Mouse (Mus musculus) NIH3T3 (cell line): ENCODE measurements around the gene Zfp36l3.

Source experiments
- DNase-seq: peaks from one replicate; pipeline ENCODE4 v3.0.0-alpha.2; 2012; ENCODE audit warnings: low read depth

The Zfp36l3 gene

GRCm38 (mm10) chrX:53776276-53776675 is at the start of gene Zfp36l3:
Gene Zfp36l3, minus strand, starts transcription at chrX:53776394.
- DNase-seq, result no peak

- peak; percentile 59 for DNase-seq
These were observed 22.9 kb upstream of the Zfp36l3 start for GRCm38 (mm10) chrX:53799074-53799473.

GRCm38 (mm10) chrX:53797519-53797918 is 21.3 kb upstream of the Zfp36l3 start, which contains the start of gene Xlr:
Gene Xlr, minus strand, starts transcription at chrX:53797706.
- DNase-seq, result peak; percentile 67

- DNase-seq, result no peak
These were observed 18.5 kb downstream of the Zfp36l3 start, which contains the start of gene 1700013H16Rik for GRCm38 (mm10) chrX:53757736-53758135. Gene 1700013H16Rik, minus strand, starts transcription at chrX:53757831.

- DNase-seq, result no peak
These were observed 23.3 kb downstream of the Zfp36l3 start for GRCm38 (mm10) chrX:53752851-53753250.

GRCm38 (mm10) chrX:53728967-53729366 is 47.2 kb downstream of the Zfp36l3 start:
- DNase-seq, result no peak

GRCm38 (mm10) chrX:53724596-53724995 is 51.6 kb downstream of the Zfp36l3 start, which contains the start of gene 4930502E18Rik:
Gene 4930502E18Rik, plus strand, starts transcription at chrX:53724826.
- DNase-seq, result no peak
